Mouse (Mus musculus) ES-Bruce4 (cell line): ENCODE data around the gene Ifit3b. TPM values are rescaled to one million over a fixed set of nuclear protein-coding genes. Genes with fewer than 3 reads are reported as not detected.
A peak's percentile ranks its signal among the peaks of the same experiment; 100 is the strongest.

Source experiments
- H3K27ac ChIP-seq: 2 replicates; pipeline ENCODE4 v1.5.1; 2012; ENCODE audit warnings: low read length, inconsistent platforms; ENCODE audit not compliant: insufficient read depth
- H3K27me3 ChIP-seq: 2 replicates; pipeline ENCODE4 v1.6.1; 2012; ENCODE audit warnings: mild to moderate bottlenecking, low read length, inconsistent platforms; ENCODE audit not compliant: control insufficient read depth, poor library complexity, insufficient read depth, severe bottlenecking
- H3K36me3 ChIP-seq: 2 replicates; pipeline ENCODE4 v1.6.1; 2012; ENCODE audit warnings: inconsistent platforms, mild to moderate bottlenecking, low read length, moderate library complexity; ENCODE audit not compliant: control insufficient read depth, poor library complexity, insufficient read depth, severe bottlenecking
- H3K4me1 ChIP-seq: one replicate; pipeline ENCODE4 v1.8.1; 2011; ENCODE audit warnings: low read length; ENCODE audit not compliant: control insufficient read depth, insufficient read depth
- H3K4me3 ChIP-seq: 2 replicates; pipeline ENCODE4 v1.5.1; 2011; ENCODE audit warnings: low read depth, mild to moderate bottlenecking, low read length
- H3K9ac ChIP-seq: 2 replicates; pipeline ENCODE4 v1.6.1; 2012; ENCODE audit warnings: low read depth, mild to moderate bottlenecking, inconsistent platforms; ENCODE audit not compliant: poor library complexity, severe bottlenecking
- H3K9me3 ChIP-seq: replicated peaks from 2 replicates; pipeline ENCODE4 v1.6.1; 2012; ENCODE audit warnings: mild to moderate bottlenecking, low read length, inconsistent platforms; ENCODE audit not compliant: control insufficient read depth, poor library complexity, insufficient read depth, severe bottlenecking
- CTCF ChIP-seq: IDR thresholded peaks from one replicate; pipeline ENCODE4 v1.8.1; 2011; ENCODE audit warnings: low read depth, low read length
- EP300 ChIP-seq: IDR thresholded peaks from 2 replicates; pipeline ENCODE4 v1.6.1; 2011; ENCODE audit warnings: low read depth, low read length; ENCODE audit not compliant: insufficient read depth
- POLR2A ChIP-seq: IDR thresholded peaks from one replicate; pipeline ENCODE4 v1.8.1; 2011; ENCODE audit warnings: low read length; ENCODE audit not compliant: insufficient read depth
- polyA plus RNA-seq: library from polyadenylated mRNA; stranded (reverse); fragments of >200 nt; gene quantifications from 2 replicates; pipeline ENCODE4 v1.2.4, GENCODE M21; 2011; ENCODE audit warnings: low read depth; ENCODE audit not compliant: missing spikeins, insufficient read depth, insufficient read length

The Ifit3b gene
- polyA plus RNA-seq, 1 experiment: not detected

- Histone ChIP-seq H3K4me1 (peaks cover 2% of the 10 kb centered on the region), H3K9ac (no peak overlapping the region), H3K27ac (no peak overlapping the region), H3K27me3 (no peaks in the 10 kb centered on the region), H3K4me3 (no peak overlapping the region), H3K9me3 (no peaks in the 10 kb centered on the region), H3K36me3 (no peaks in the 10 kb centered on the region)
- TF ChIP-seq POLR2A (no peak), EP300 (no peak)
Observed at GRCm38 (mm10) chr19:34650276-34650675, 42.5 kb downstream of the Ifit3b start.

- Histone ChIP-seq H3K4me3 (no peak overlapping the region), H3K9me3 (no peaks in the 10 kb centered on the region), H3K27ac (no peak overlapping the region), H3K36me3 (no peaks in the 10 kb centered on the region), H3K27me3 (no peaks in the 10 kb centered on the region), H3K4me1 (peaks cover 2% of the 10 kb centered on the region), H3K9ac (no peak overlapping the region)
- no peak for TF ChIP-seq POLR2A
- TF ChIP-seq EP300: no peak
- no peak for TF ChIP-seq CTCF
Observed at GRCm38 (mm10) chr19:34650997-34651396, 43.2 kb downstream of the Ifit3b start.

- Histone ChIP-seq H3K9me3 (no peaks in the 10 kb centered on the region), H3K27me3 (no peaks in the 10 kb centered on the region), H3K36me3 (no peaks in the 10 kb centered on the region), H3K9ac (no peak overlapping the region), H3K27ac (peak overlapping the region; percentile 89), H3K4me1 (peaks cover 2% of the 10 kb centered on the region), H3K4me3 (no peak overlapping the region)
- TF ChIP-seq CTCF (no peak), EP300 (peak; percentile 78; the same call in 1 of the 2 replicates)
Observed at GRCm38 (mm10) chr19:34655227-34655805, 47.5 kb downstream of the Ifit3b start.

GRCm38 (mm10) chr19:34656511-34657298 is 48.9 kb downstream of the Ifit3b start:
- Histone ChIP-seq H3K9ac (no peak overlapping the region), H3K27ac (peak overlapping the region; percentile 89; the same call in 1 of the 2 replicates), H3K27me3 (no peaks in the 10 kb centered on the region), H3K36me3 (no peaks in the 10 kb centered on the region), H3K9me3 (no peaks in the 10 kb centered on the region), H3K4me3 (no peak overlapping the region), H3K4me1 (peaks cover 2% of the 10 kb centered on the region)
- TF ChIP-seq CTCF (no peak), POLR2A (no peak), EP300 (no peak)

GRCm38 (mm10) chr19:34662067-34662507 is 54.3 kb downstream of the Ifit3b start:
- H3K4me1 ChIP-seq: no peaks in the 10 kb centered on the region
- peak overlapping the region; percentile 50; the same call in 1 of the 2 replicates for H3K4me3 ChIP-seq
- H3K27me3 ChIP-seq: no peaks in the 10 kb centered on the region
- no peak for TF ChIP-seq POLR2A
- peak; percentile 12 for TF ChIP-seq CTCF
- no peaks in the 10 kb centered on the region for H3K9me3 ChIP-seq
- no peak overlapping the region for H3K9ac ChIP-seq
- H3K36me3 ChIP-seq: no peaks in the 10 kb centered on the region
- no peak overlapping the region for H3K27ac ChIP-seq

- Histone ChIP-seq H3K4me1 (no peaks in the 10 kb centered on the region), H3K9ac (no peak overlapping the region), H3K27me3 (no peaks in the 10 kb centered on the region), H3K9me3 (no peaks in the 10 kb centered on the region), H3K27ac (no peak overlapping the region), H3K4me3 (no peak overlapping the region), H3K36me3 (no peaks in the 10 kb centered on the region)
- TF ChIP-seq POLR2A (no peak), EP300 (no peak), CTCF (no peak)
Observed at GRCm38 (mm10) chr19:34662740-34663139, 55.0 kb downstream of the Ifit3b start.

Other genes starting within 250 kb of the Ifit3b start
- not detected in 2 replicates for gene Ch25h, start 132.8 kb upstream of the Ifit3b start, polyA plus RNA-seq
- gene Lipa, start 80.5 kb upstream of the Ifit3b start, polyA plus RNA-seq: 14.5 and 20.7 TPM in 2 replicates
- 1.9 and 3.2 TPM in 2 replicates for gene Ifit2, start 57.3 kb upstream of the Ifit3b start, polyA plus RNA-seq
- 3.0 and 4.9 TPM in 2 replicates for gene Ifit3, start 24.4 kb upstream of the Ifit3b start, polyA plus RNA-seq
- not detected in 2 replicates for gene Ifit1bl1, start 6.0 kb upstream of the Ifit3b start, polyA plus RNA-seq
- gene Ifit1bl2, start 32.8 kb downstream of the Ifit3b start, polyA plus RNA-seq: not detected in 2 replicates
- gene Ifit1, start 32.9 kb downstream of the Ifit3b start, polyA plus RNA-seq: 1.5 and 2.5 TPM in 2 replicates
- gene Slc16a12, start 139.3 kb downstream of the Ifit3b start, polyA plus RNA-seq: 0.68 and 1.2 TPM in 2 replicates